Mouse (Mus musculus) CD4-positive, CD25-positive, alpha-beta regulatory T cell, adult 2 months (primary cell): ENCODE measurements around the gene B3gnt4.
A peak's percentile ranks its signal among the peaks of the same experiment; 100 is the strongest.
"Not testable (repeated sequence)": the region's sequence is repeated elsewhere in the genome, so short reads cannot be mapped to it uniquely, and the experiment has no call there.

ENCODE experiments used
- DNase-seq: peaks from one replicate; pipeline ENCODE4 v3.0.0-alpha.2; 2012; ENCODE audit warnings: low read depth, low spot score

B3gnt4 gene

DNA sequence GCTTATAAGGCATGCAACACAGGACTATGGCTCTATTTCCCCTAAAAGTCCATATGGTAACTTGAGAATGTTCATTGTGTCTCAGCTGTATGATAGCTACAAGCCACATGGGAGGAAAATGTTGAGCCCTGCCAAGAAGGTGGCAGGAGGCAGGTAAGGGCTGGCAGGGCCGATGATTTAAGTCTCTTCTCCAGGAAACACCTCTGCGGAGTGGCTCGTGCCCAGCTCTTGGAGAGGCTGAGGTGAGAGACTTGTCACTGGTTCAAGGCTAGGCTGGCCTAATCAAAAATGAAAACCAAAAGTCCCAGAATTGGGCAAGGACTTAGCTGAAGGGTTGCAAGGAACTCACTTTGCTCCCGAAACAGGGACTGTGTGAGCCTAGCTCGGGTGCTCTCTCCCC is at the start of gene B3gnt4:
B3gnt4 (plus strand) TSS at position 301 of the 400 bp plus-strand sequence.
- DNase-seq: no peak

DNA sequence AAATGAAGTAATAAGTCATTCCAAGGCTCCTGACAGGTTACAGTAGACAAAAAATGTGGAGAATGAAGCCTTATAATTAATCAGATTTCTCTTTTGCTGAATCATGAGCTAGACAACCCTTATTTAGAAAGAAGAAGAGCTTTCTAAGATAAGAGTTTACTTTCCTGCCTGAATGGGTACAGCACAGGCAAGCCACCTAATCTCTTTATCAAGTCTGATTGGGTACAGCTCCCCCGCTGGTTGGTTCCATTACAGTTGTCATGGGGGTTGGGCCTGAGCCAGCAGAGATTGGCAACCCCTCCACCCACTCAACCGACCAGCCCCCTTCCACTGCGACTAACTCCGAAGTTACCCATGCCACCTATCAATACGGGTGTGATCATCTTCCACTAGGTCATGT is 48.8 kb upstream of the B3gnt4 start:
- peak; percentile 28 for DNase-seq

DNA sequence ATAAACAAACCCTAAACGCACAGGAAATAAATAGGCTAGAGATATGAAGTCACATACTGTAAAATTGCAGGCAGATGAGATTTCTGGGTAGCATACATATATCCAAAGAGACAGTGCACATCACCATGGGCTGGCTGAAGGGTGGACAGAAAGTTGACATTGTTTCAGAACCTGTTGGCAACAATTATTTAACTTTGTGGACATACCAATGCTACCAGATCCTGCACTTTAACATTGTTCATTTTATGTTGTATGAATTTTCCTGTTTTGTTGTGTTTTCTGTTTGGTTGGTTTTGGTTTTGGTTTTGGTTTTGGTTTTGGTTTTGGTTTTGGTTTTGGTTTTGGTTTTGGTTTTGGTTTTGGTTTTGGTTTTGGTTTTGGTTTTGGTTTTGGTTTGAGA is 45.6 kb upstream of the B3gnt4 start:
- DNase-seq: peak; percentile 20

DNA sequence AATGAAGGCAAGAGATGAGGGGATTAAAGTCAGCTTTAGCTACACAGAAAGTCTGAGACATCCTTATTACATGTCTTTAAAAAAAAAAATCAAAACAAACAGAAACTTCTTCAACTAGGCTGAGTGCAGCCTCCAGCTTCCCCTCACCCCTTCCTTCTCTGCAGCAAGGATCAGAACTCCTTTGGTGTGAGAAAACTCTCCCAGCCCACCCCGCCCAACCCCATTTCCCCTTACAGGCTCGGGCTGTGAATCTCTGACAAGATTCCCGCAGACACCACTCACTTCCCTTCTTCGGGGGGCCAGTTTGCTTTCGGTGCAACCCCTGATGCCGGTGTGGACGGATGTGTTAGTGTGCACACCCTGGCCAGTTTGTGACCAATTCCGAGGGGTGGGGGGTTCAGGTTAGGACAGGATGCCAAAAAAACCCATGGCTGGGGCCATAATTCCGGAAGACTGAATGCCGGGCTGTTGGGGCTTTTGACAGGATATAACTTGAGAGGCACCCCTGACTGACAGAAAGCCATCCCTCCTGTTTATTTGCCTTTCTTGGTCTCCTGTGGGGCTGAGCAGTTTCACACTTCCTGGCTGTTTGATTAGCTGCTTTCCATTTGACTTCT is 39.4 kb upstream of the B3gnt4 start:
- DNase-seq: peak; percentile 51

DNA sequence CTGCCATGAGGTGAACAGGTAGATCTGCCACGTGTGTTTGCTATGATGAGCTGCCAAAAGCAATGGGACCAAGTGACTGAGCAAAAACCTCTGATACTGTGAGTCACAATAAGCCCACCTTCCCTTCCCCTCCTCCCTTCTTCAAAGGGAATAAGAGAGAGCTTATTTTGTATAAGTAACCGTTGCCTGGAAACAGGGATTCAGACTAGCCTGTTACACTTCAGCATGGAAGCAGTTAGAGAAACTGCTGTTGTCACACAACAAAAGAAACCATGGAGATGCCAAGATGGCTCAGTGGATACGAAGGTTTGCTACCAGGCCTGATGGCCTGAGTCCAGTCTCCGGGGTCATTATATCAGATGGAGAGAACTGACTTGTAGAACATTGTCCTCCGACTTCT is 36.4 kb upstream of the B3gnt4 start:
- DNase-seq: no peak

DNA sequence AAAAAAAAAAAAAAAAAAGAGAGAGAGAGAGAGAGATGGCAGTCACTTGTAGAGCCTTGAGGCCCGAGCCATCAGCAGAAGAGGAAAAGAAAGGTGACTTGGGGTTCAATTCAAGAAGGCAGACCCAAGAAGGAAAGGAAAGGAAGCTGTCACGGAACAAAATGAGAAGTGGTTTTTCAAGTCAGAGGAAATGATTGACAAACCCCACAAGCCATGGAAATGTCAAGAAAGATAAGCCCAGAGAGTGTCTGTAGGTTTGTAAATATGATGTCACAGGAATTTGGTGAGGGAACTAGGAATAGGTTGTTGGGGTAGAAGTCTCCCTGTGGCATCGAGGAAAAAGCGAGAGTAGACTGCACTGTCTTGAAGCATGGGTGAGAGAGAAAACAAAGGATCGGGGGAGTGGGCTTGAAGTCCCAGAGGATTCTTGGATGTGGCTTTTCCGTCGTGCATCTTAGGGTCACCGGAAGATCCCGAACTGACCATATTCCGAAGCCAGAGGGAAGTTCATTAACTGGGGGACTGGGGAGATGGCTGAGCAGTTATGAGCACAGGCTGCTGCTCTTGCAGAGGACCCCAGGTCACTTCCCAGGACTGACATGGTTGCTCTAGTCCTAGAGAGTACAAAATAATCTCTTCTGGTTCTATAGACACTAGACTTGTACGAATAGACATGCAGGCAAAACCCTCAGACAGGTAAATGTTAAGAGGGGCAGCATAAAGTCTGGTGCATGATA is 22.4 kb upstream of the B3gnt4 start:
- no peak for DNase-seq

DNA sequence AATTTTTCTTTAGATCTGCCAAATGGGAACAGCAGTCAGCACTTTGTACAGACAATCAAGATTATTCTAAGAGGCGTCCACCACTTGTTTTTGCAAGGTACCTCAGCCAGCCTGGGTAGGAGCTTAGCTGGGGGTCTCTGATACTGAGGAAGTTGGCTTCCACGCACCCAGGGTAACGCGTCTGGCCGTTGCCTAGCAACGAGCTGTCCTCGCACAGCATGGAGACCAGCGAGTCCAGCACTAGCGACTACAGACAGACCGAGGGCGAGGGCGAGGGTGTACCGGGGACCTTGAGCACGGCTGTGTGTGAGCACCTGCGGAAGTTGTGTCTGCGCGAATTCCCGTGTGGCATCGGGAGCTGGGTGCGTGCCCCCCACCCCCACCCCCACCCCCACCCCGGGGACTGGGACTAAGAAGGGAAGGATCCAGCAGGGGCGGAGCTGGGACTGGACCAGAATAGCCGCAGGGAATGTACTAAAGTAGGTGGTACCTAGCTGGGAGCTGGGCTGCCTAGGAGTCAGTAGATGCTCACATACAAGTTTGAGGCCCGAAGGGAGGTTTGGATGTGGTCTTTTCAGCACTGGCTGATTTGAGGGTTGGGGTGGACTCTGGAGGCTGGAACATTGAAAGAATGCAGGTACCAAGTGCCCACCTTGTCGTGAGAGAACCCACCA is 21.0 kb upstream of the B3gnt4 start, which contains the start of the genes Lrrc43 and Il31:
Lrrc43 (plus strand) TSS at position 194 of the 674 bp plus-strand sequence.
Il31 (minus strand) TSS at position 378 of the 674 bp plus-strand sequence.
- no peak for DNase-seq

DNA sequence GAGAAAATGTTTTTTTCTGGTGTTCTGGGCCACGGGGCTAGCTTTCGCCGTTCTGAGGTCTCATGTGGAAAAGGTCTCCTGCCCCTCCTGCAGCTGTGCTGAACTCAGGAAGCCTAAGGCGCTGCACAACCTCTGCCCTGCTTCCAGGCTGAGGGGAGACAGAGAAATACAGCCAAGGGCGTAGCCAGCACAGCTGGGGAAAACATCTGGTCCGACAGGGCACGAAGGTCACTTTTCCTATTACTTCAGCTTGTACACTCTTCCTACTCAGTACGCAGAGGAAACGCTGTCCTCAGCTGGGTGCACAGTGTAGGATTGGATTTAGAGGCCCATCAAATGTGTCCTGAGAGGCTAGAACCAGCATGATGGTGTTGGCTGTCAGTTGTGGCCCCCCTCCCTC is 20.3 kb upstream of the B3gnt4 start:
- no peak for DNase-seq

DNA sequence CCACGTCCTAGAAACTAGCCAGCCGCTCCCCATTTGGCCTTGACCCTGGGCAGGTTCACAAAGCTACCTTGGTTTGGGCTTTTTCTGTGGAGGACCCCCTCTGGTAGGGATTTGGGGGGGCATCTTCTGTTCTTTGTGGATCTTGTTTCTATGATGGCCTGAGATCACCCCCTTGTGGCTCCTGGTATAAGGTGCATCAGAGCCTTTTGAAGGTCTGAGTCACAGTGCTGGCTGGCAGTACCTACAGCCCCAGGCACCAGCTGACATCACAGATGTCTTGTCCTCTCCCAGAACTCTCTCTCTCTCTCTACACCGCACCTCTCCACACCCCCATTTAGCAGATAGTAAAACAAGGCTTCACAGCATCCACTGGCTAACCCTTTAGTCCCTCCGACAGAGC is 10.5 kb upstream of the B3gnt4 start:
- DNase-seq: peak; percentile 64

DNA sequence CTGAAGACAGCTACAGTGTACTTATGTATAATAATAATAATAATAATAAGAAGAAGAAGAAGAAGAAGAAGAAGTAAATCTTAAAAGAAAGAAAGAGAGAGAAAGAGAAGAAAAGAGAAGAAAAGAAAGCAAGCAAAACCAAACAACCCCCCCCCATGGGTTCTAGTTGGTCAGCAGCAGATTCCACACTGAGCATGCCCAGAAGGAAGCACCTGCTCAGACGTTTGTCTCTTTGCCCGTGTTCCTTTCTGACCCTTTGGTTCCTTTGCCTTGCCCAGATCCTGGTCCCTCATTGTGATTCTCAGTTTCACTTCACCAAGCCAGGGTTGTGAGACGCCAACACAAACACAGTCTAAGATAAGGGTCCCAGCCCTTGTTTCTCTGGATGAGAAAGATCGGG is 8.3 kb upstream of the B3gnt4 start:
- DNase-seq: no peak

DNA sequence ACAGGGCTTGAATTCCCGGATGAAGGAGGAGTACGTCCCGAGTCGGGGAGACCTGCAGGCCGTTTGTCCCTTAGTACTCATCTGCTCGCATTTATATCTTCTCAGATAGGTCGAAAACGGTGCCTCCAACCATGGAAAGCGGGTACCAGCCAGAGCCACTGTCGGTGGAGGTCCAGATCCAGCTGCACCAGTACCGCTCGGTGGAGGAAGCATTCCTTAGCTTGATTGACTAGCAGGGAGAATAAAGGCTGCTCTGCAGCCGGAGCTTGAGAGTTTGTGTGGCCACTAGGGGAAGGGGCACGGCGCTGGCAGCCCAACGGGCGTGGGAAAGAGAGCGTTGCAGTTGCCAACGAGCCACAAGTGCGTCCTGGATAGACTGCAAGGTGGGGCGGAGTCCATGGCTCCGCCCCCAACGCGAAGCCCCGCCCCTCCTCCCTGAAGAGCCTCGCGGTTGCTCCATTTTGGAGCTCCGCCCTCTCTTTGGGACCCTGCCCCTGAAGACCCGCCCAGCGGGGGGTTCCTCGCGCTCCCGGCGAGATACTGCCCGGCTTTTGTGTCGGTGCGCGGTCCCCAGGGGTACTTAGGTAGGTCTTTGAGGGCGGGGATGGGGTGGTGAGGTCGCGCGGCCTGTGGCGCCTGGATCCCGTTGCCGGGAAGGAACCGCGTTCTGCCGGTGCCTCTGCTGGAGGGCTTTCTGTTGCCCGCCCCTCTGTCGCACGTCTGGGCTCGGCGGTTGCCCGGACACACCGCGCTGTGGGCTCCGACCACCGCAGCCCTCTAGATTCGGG is 2.1 kb upstream of the B3gnt4 start:
- peak; percentile 90 for DNase-seq

DNA sequence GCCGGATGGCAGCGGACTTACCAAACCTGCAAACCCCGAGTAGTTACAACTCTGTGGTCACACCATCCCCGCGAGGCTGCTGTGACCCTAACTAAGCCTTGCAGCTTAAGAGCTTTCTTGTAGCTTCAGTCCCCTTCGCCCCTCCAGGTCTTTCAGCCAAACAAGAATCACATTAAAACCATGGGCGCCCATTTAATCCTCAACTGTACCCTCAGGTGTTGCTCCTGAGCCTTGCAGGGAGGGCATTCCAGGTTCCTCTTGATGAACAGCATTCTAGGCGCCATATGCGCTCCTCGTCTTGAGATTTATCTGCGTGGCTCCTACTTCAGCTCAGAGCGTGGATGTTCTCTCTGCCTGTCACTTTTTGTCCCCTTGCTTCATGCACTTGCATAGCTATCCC is 1.3 kb upstream of the B3gnt4 start:
- DNase-seq: no peak

DNA sequence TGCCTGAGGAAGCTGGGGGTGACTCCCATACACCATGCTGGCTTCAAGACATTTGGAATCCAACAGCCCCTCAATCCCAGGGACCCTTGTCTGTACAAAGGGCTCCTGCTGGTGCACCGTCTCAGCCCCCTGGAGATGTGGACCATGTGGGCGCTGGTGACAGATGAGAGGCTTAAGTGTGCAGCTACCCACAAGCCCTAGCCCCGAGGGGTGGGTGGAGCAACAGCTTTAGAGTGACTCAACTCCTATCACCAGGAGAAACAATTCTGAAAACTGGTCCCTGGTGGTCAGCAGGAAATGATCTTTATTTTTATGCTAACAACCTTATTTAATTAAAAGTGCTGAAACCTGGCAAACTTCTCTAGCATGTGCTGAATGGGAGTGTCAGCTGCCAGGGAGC is 1.2 kb downstream of the B3gnt4 start:
- DNase-seq: not testable (repeated sequence)

DNA sequence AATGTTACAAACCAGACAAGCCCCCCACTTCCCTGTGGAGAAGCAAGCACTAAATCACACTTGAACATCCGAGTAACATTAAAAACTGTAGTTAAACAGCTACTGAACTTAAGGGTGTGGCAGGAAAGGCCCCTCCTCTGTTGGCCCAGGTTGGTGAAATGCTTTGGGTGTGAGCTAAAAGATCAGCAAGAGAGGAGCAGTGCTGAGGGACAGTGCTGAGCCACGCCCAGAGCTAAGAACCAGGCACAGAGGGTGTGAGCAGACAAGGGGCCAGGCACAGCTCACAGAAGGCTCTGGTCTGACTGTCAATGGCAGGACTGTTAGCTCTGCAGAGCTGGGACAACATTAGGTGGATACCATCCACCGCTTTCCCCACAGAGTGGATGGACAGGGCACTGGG is 1.8 kb downstream of the B3gnt4 start:
- DNase-seq: no peak

DNA sequence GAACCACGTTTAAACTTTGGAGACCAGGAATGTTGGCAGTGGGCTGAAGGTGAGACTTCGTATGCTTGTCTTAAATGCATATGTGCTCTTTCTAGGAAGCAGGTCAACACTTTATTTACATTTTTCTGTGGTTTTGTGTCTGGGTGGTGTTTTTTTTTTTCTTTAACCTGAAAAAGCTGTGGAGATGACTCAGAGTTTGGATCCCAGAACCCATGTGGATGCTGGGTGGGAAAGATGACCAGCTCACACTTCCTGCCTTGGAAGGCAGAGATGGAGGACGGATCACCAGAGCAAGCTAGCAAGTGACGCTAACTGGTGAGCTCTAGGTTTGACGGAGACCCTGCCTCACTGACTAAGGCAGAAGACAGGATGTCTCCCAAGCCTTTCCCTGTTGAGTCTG is 4.6 kb downstream of the B3gnt4 start:
- DNase-seq: no peak

DNA sequence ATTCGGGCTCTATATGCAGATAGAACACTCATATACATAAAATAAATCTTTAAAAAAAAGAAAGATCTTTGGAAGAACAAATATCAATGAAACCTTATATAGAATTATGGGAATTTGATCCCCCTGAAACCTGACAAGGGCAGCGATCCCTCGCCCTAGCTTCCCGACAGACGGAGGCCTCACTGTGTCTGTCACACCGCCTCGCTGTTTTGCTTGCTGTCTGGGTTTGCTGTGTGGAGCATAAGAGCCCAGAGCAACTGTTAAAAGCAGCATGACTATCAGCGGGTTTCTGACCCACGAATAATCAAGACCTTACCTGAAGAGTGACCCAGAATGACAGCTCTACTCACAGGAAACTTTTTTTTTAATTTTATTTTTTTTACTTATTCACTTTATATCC is 10.4 kb downstream of the B3gnt4 start:
- DNase-seq: no peak

DNA sequence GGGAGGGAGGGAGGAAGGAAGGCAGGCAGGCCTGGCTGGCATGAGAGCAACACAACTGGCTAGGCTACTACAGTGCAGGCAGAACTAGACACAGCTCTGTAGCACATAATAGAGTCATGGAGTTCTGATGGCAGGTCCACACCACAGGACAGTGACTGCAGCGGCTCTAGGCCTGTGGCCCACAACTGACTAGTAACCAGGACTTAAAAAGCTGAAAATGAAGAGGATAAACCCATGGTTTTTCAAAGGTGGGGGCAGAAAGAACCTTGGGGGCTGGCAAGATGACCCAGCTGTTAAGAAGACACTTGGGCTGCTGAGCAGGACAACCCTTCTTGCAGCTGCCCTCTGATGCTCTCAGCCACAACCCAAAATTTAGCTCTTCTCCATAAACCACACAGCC is 11.4 kb downstream of the B3gnt4 start:
- DNase-seq: no peak

DNA sequence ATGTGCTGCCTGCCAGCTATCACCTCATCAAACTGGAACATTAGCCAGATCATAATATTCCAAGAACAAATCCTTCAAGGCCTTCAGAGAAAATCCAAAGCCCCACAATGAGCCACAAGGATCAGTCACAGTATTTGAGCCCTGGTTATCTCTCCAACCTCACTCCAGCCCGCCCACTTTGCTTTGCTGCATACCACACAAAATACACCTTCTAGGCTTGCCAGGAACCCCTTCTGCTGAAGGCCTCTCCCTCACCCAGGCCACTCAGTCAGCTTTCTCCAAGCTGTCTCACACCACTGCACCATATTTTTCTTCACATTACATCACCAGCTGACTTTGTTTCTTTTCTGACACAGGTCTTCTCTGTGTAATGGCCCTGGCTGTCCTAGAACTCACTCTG is 11.9 kb downstream of the B3gnt4 start:
- DNase-seq: no peak

DNA sequence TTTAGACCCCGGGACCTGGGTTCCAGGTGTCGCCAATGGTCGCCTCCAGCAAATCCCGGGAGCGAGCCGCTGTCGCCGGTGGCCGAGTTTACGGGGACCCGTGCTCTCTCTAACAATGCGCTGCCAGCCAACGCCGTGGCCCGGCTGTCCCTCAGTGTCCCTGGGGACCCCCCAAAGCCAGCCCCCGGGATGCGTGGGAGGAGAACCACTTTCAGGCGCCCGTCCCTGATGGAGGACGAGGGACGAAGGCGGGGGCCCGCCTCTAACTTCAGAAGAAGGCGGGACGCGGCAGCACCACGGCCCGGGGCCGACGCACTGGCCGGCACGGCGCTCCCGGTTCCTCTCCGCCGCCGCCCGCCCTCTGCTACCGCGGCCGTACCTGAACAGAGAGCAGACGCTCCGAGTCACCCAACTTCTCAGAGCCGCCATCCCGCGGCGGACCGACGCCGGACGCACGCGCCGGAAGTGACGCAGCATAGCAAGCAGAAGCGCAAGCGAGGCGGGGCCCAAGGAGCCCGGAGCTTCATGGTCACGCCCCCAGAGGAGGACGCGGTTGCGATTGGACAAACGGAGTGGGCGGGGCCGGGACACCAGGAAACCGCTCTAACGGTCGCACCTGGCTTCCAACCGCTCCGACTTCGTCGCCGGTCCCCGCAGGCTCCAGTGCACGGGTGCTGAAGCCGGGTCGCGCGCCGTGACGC is 13.6 kb downstream of the B3gnt4 start, which contains the start of gene Diablo:
Diablo (minus strand) TSS at position 485 of the 701 bp plus-strand sequence.
- DNase-seq: peak; percentile 100

DNA sequence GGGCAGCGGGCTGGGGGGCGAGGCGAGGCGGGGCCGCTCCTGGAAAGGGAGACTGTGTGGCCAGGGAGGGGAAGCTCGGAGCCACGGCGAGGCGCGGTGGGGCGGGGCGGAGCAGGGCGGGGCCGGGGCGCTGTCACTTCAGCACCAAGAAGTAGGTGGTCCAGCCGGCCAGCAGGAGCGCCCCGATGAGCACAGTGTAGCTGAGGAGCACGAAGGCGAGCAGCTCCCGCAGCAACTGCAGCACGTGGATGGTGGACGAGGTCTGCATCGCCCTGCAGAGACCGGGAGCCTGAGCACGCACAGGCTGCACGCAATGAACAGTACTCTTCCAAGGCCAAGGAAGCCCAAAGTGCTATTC is 14.1 kb downstream of the B3gnt4 start:
- no peak for DNase-seq

DNA sequence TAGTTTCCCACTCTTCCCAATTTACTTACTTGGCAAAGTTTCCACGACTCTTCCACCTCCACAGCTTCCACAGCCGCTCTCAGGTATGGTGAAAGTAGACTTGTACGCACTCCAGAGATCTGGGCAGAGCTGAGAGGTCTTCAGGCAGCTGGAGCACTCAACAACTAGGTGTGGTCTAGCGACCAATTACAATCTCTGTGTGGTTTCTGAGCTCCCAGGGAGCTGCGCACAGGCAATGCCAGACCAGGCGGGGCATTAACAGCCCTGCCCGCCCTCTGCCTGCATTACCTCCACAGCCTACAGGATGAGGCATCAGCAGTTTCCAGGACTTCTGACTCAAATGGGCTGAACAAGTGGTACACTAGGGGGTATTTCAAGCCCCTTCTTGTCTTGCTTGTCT is 15.0 kb downstream of the B3gnt4 start, which contains the start of gene Gm49027:
Gm49027 (minus strand) TSS at position 208 of the 400 bp plus-strand sequence.
- DNase-seq: no peak
